Mouse (Mus musculus) intestine, embryonic 14.5 days (tissue): ENCODE measurements around the gene Ssx2ip. TPM values are rescaled to one million over a fixed set of nuclear protein-coding genes. Genes with fewer than 3 reads are reported as not detected.

Experiments used
- ATAC-seq: fragments of 200-750 bp; cut with Nextera tagmentation; replicated peaks from 2 replicates; pipeline ENCODE4 v1.8.0; 2017; ENCODE audit warnings: low read depth, moderate number of reproducible peaks, moderate TSS enrichment, moderate library complexity; ENCODE audit not compliant: low FRiP score, low TSS enrichment
- DNase-seq: peaks from one replicate; pipeline ENCODE4 v3.0.0-alpha.2; 2018; ENCODE audit warnings: low spot score
- H3K27ac ChIP-seq: fragments of 300-500 bp; sonication (generic); 2 replicates; pipeline ENCODE4 v1.5.1; 2014; ENCODE audit warnings: low read depth, mild to moderate bottlenecking, control low read depth
- H3K27me3 ChIP-seq: fragments of 300-500 bp; sonication (generic); replicated peaks from 2 replicates; pipeline ENCODE4 v1.6.1; 2014; ENCODE audit warnings: low read length, control low read depth; ENCODE audit not compliant: control insufficient read depth, insufficient read depth
- H3K36me3 ChIP-seq: fragments of 300-500 bp; sonication (generic); 2 replicates; pipeline ENCODE4 v1.6.1; 2014; ENCODE audit warnings: low read length, control low read depth; ENCODE audit not compliant: control insufficient read depth, insufficient read depth
- H3K4me1 ChIP-seq: fragments of 300-500 bp; sonication (generic); replicated peaks from 2 replicates; pipeline ENCODE4 v1.6.1; 2014; ENCODE audit warnings: low read length, control low read depth, mixed read lengths; ENCODE audit not compliant: control insufficient read depth, insufficient read depth
- H3K4me2 ChIP-seq: fragments of 300-500 bp; sonication (generic); 2 replicates; pipeline ENCODE4 v1.6.1; 2014; ENCODE audit warnings: low read length
- H3K4me3 ChIP-seq: fragments of 300-500 bp; sonication (generic); 2 replicates; pipeline ENCODE4 v1.5.1; 2014; ENCODE audit warnings: low read depth, low read length, control low read depth, mixed read lengths
- H3K9ac ChIP-seq: fragments of 300-500 bp; sonication (generic); 2 replicates; pipeline ENCODE4 v1.6.1; 2014; ENCODE audit warnings: mild to moderate bottlenecking, low read length
- H3K9me3 ChIP-seq: fragments of 300-500 bp; sonication (generic); 2 replicates; pipeline ENCODE4 v1.6.1; 2016; ENCODE audit warnings: low read length, control low read depth; ENCODE audit not compliant: control insufficient read depth
- WGBS: fragments of 180-500 bp; shearing (Covaris S2); extraction: QIAGEN DNeasy Blood & Tissue Kit; methylation state at CpG from one replicate; pipeline ENCODE4 v1.1.7; 2014; 5-methylcytosine and 5-hydroxymethylcytosine counted together
- microRNA-seq: library from miRNA; unstranded; fragments of <30 nt; microRNA quantifications from one replicate; pipeline ENCODE4, GENCODE M21; 2016
- polyA plus RNA-seq: library from polyadenylated mRNA; unstranded; fragments of >200 nt; fragmentation: Nextera tagmentation; extraction: Ambion mirVana; gene quantifications from 2 replicates; pipeline ENCODE4 v1.2.1, GENCODE M21; 2014

Gene Ssx2ip
- polyA plus RNA-seq, 1 experiment from 2014 or later = 36.3 TPM

- H3K9me3 ChIP-seq = no peaks in the 10 kb centered on the region
- no peak overlapping the region for H3K4me3 ChIP-seq
- no peak for ATAC-seq
- WGBS = 66% methylated on average over 2 of the region's 2 CpGs
- no peak overlapping the region for H3K9ac ChIP-seq
- DNase-seq = no peak
- no peaks in the 10 kb centered on the region for H3K4me1 ChIP-seq
- no peak overlapping the region for H3K4me2 ChIP-seq
- no peak overlapping the region for H3K27ac ChIP-seq
- H3K27me3 ChIP-seq = no peaks in the 10 kb centered on the region
- 0 out of 2 replicates have a peak, but pooled peaks cover 3% of the 10 kb centered on the region for H3K36me3 ChIP-seq
These were observed 64.8 kb downstream of the Ssx2ip start for GRCm38 (mm10) chr3:146469226-146469625.

GRCm38 (mm10) chr3:146472657-146473056 is 68.2 kb downstream of the Ssx2ip start:
- H3K9ac ChIP-seq = no peak overlapping the region
- 50% methylated on average over 4 of the region's 4 CpGs for WGBS
- H3K4me1 ChIP-seq = no peaks in the 10 kb centered on the region
- H3K36me3 ChIP-seq = no peaks in the 10 kb centered on the region
- H3K27me3 ChIP-seq = no peaks in the 10 kb centered on the region
- ATAC-seq (no peak), DNase-seq (no peak)
- H3K9me3 ChIP-seq = no peaks in the 10 kb centered on the region
- H3K4me3 ChIP-seq = no peak overlapping the region
- no peak overlapping the region for H3K27ac ChIP-seq
- no peak overlapping the region for H3K4me2 ChIP-seq

- Histone ChIP-seq H3K4me3 (no peak overlapping the region), H3K27ac (no peak overlapping the region), H3K27me3 (no peaks in the 10 kb centered on the region), H3K9ac (no peak overlapping the region), H3K4me1 (no peaks in the 10 kb centered on the region), H3K4me2 (no peak overlapping the region), H3K36me3 (no peaks in the 10 kb centered on the region), H3K9me3 (no peaks in the 10 kb centered on the region)
- ATAC-seq (no peak), DNase-seq (no peak)
These were observed 69.3 kb downstream of the Ssx2ip start for GRCm38 (mm10) chr3:146473741-146474140.

GRCm38 (mm10) chr3:146474428-146474827 is 70.0 kb downstream of the Ssx2ip start:
- ATAC-seq = no peak
- H3K27ac ChIP-seq = no peak overlapping the region
- no peak overlapping the region for H3K9ac ChIP-seq
- H3K9me3 ChIP-seq = no peaks in the 10 kb centered on the region
- no peak overlapping the region for H3K4me2 ChIP-seq
- H3K4me1 ChIP-seq = no peaks in the 10 kb centered on the region
- no peaks in the 10 kb centered on the region for H3K36me3 ChIP-seq
- WGBS = 83% methylated on average over 3 of the region's 3 CpGs
- H3K4me3 ChIP-seq = no peak overlapping the region
- no peak for DNase-seq
- no peaks in the 10 kb centered on the region for H3K27me3 ChIP-seq

GRCm38 (mm10) chr3:146482044-146482443 is 77.6 kb downstream of the Ssx2ip start:
- Histone ChIP-seq H3K9me3 (no peaks in the 10 kb centered on the region), H3K36me3 (no peaks in the 10 kb centered on the region), H3K4me2 (no peak overlapping the region), H3K27me3 (no peaks in the 10 kb centered on the region), H3K4me1 (no peaks in the 10 kb centered on the region), H3K4me3 (no peak overlapping the region), H3K27ac (no peak overlapping the region), H3K9ac (no peak overlapping the region)
- ATAC-seq (no peak), DNase-seq (no peak)
- WGBS = 57% methylated on average over 2 of the region's 2 CpGs

GRCm38 (mm10) chr3:146486464-146486863 is 82.0 kb downstream of the Ssx2ip start:
- H3K4me2 ChIP-seq = no peak overlapping the region
- 85% methylated on average over 4 of the region's 4 CpGs for WGBS
- no peak overlapping the region for H3K9ac ChIP-seq
- H3K27me3 ChIP-seq = no peaks in the 10 kb centered on the region
- H3K9me3 ChIP-seq = no peaks in the 10 kb centered on the region
- no peaks in the 10 kb centered on the region for H3K4me1 ChIP-seq
- no peaks in the 10 kb centered on the region for H3K36me3 ChIP-seq
- H3K4me3 ChIP-seq = no peak overlapping the region
- DNase-seq = no peak
- no peak overlapping the region for H3K27ac ChIP-seq
- ATAC-seq = no peak

Small RNA genes lying within 50 kb of the gene (microRNA-seq; reads per million reads assigned to microRNA genes)
- not detected for gene Gm22901

Other genes starting within 250 kb of the Ssx2ip start
- gene Lpar3, start 183.7 kb upstream of the Ssx2ip start, polyA plus RNA-seq = 1.4 TPM in 2 replicates
- 12.1 and 12.8 TPM in 2 replicates for gene Ctbs, start 45.2 kb downstream of the Ssx2ip start, polyA plus RNA-seq
- 3.7 and 4.4 TPM in 2 replicates for gene Spata1, start 95.1 kb downstream of the Ssx2ip start, polyA plus RNA-seq
- gene Gng5, start 95.2 kb downstream of the Ssx2ip start, polyA plus RNA-seq = 1,003 and 1,057 TPM in 2 replicates
- 53.2 and 57.0 TPM in 2 replicates for gene Rpf1, start 116.8 kb downstream of the Ssx2ip start, polyA plus RNA-seq
- gene Uox, start 165.8 kb downstream of the Ssx2ip start, polyA plus RNA-seq = not detected in 2 replicates
- not detected in 2 replicates for gene Dnase2b, start 211.0 kb downstream of the Ssx2ip start, polyA plus RNA-seq
- gene 4930503B20Rik, start 246.7 kb downstream of the Ssx2ip start, polyA plus RNA-seq = not detected in 2 replicates